Mouse (Mus musculus) frontal cortex, adult (tissue): ENCODE measurements around the gene Tsnax.

ENCODE experiments used
- ATAC-seq: cut with Nextera tagmentation; 2 replicates; pipeline ENCODE4 v1.9.2; 2017; ENCODE audit warnings: mild to moderate bottlenecking, moderate library complexity, mixed read lengths; ENCODE audit not compliant: low TSS enrichment

Tsnax gene

DNA sequence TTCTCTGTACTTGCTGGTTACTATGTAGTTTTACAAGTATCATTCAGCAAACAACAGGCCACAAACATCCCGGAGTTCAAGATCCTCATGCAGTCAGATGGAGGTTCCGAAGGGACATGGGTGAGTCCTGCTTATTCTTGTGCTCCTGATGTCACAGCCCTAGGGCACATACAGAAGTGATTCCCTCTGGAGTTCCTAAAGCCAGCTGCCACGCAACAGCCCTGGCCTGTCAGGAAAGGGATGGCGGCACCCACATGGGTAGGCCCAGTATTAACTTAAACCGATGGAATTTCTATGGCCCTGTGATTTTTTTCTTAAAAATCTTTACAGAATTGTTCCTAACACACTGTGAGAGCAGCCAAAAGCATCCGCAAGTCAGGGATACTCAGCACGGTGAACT is 30.6 kb downstream of the Tsnax start:
- no peak for ATAC-seq

GRCm38 (mm10) chr8:125043935-125044334 is 31.1 kb downstream of the Tsnax start:
- no peak for ATAC-seq

- ATAC-seq: no peak
Observed at GRCm38 (mm10) chr8:125045760-125046159, 33.0 kb downstream of the Tsnax start.

DNA sequence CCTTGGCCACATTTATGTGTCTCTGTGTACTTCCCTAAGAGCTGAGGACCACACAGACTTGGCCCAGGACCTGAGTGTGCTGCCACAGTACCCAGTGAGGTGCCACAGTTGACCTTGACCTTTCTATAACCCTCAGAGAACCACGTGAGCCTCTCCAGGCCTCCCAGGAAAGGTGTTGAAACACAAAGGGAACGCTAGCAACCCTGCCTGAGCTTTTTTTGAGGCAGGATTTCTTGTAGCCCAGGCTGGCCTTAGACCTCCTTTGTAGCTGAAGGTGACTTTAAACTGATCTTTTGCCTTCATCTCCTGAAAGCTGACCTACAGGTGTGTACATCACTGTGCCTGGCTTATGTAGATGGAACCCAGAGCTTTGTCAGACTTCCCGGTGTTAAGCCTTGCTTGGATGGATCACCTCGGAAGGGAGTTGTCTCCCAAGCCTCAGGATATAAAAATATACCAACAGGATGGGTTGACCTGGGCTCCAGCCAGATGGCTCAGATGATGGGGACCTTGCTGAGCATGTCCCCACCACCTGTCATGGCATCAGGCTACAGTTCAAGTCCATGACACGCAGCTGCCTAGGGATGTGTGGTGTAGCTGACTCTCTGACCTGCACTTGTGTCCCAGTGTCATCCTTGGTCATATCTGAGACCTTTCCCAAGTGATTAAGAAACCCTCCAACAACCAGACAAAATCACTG is 36.4 kb downstream of the Tsnax start:
- ATAC-seq: no peak

DNA sequence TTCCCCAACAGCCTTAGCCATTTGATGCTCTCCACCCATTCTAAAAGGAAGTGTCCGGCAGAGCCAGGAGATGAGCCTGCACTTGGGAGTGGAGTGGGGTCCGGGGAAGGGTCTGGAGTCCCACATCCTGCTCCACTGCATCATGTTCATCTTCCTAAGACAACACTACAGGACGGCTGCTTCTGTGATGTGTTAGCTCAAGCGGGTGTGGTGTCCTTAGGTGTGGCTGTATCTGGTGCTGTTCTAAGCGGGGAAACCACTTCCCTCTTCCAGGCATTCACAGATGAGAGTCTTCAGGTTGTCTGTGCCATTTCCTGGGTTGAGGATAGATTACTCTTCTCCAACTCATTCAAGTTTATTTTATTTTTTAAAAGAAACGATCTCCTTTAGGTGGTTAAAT is 37.0 kb downstream of the Tsnax start:
- ATAC-seq: no peak

DNA sequence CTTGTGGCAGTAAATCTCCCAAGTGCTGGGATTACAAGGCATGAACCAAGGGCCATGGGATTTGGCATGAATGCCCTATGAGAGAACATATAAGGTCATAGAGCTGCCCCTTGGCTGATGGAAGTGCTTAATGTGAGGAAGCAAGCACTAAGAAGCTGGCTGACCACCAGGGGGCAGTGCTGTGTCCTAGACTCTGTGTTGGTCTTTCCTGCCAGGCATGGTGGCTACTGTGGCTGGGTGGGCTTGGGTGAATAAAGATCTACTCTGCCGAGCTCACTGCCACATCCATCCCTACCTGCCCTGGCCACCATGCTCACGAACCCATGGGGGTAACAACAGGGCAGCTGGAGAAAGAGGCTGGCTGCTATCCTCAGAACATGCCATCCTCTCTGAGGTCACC is 39.2 kb downstream of the Tsnax start:
- peak; percentile 43; the same call in 1 of the 2 replicates for ATAC-seq

- ATAC-seq: peak; percentile 42; the same call in 1 of the 2 replicates
Observed at GRCm38 (mm10) chr8:125053505-125054435, 41.0 kb downstream of the Tsnax start, which contains the start of gene Disc1. Gene Disc1, plus strand, starts transcription at chr8:125054195.

- peak; percentile 66 for ATAC-seq
Observed at GRCm38 (mm10) chr8:125054436-125054810, 41.6 kb downstream of the Tsnax start.

DNA sequence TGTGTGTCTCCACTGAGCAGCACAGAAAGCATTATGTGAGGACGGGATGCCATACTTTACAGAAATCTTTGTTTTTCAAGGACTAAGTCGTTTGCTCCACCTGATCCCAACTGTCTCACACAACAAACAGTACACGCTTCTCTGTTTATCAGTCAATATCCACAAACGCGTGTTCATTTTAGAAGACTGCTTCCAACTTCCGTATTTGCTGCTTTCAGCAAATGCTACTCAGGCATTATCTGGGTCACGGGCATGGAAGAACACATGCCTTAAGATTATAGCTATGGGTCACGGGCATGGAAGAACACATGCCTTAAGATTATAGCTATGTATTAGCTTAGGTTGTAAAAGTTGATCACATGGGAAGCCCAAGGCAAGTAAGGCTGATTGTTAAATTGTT is 48.1 kb downstream of the Tsnax start:
- ATAC-seq: no peak

- no peak for ATAC-seq
Observed at GRCm38 (mm10) chr8:125065596-125065995, 52.8 kb downstream of the Tsnax start.

- ATAC-seq: peak; percentile 78
Observed at GRCm38 (mm10) chr8:125066913-125067595, 54.3 kb downstream of the Tsnax start.

DNA sequence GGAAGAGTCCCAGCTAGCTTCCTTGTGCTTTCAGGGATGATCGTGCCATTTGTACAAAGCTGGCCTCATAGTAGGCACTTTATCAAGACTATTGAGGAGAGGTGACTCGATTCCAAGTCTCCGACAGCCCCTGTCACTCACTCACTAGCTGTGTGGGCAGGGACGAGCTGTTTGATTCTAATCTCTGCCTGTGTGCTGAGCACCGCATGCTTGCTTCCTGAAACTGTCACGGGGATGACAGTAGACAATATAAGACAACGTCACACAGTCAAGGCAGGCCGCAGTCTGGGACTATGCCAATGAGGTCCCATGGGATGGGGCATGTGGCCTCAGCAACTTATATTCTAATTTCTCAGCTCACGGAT is 54.8 kb downstream of the Tsnax start:
- no peak for ATAC-seq

- ATAC-seq: no peak
Observed at GRCm38 (mm10) chr8:125068146-125068905, 55.5 kb downstream of the Tsnax start.

DNA sequence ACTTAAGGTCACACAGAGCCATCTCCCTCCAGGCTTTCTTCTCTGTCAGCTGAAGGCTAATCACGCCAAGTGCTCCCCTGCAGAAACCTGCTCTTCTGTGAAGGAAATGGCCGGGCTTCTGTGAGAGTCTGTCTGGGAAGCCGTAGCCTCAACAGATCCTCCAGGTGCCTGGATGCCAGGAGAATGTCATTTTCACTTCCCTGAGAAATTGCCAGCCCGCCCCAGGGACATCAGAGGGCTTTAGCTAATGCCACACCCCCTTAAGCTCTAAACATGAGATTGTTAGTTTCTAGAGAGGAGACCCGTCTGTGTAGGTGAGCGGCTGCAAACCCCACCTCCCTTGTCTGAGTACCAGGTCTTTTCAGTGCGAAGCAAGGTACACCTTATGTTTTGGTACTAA is 56.5 kb downstream of the Tsnax start:
- no peak for ATAC-seq

DNA sequence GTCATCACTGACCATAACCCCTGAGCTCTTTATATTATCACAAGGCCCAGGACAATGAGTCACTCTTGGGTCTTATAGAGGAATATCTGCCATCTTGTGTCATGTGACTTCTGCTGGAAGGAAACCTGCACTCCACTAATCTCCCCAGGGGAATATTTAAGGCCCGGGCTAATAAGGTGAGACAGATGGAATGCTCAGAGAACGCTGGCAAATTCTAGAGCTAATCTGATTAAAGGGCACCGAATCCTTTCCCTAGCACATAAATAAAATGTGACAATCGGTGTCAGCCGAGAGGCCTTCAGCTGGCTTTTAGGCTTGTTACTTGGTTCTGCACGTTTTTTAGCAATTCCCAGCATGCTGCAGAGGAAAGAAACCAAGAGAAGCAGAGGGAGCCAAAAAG is 56.9 kb downstream of the Tsnax start:
- ATAC-seq: no peak

DNA sequence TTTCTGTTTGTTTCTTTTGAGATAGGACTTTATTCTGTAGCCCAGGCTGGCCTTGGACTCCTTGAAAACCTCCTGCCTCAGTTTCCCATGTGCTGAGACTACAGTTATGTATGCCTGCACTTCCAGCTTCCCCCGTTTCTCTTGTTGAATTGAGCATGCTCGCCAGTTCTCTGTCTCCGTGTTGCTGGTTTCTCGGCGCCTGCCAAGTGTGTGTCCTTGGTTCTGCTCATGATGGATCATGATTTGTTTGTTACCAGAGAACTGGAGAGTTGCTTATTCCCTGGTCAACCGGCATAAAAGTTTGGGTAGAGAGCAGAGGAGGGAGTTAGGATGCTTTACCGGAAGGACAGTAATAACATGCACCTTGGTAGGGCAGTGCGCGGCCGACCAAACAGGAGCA is 61.3 kb downstream of the Tsnax start:
- no peak for ATAC-seq

DNA sequence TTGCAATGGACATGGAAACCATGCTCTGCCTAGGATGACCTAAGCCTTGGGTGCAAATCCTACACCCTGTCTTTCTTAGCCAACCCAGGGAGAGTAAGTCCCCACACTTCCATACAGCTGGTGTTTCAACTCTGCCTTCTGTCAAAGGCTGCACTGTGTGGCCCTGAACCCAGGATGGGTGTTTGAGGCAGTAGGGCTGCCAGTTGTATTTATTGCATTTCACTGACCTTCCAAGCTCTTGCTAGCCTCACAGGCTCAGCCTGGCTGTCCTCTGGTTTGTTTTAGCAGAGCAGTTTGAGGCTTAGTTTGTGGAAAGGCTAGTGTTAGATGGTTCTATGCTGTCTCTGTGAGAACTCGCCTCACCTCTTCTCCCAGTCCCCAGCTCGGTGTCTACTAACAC is 61.8 kb downstream of the Tsnax start:
- ATAC-seq: no peak

- no peak for ATAC-seq
Observed at GRCm38 (mm10) chr8:125075389-125075788, 62.6 kb downstream of the Tsnax start.

DNA sequence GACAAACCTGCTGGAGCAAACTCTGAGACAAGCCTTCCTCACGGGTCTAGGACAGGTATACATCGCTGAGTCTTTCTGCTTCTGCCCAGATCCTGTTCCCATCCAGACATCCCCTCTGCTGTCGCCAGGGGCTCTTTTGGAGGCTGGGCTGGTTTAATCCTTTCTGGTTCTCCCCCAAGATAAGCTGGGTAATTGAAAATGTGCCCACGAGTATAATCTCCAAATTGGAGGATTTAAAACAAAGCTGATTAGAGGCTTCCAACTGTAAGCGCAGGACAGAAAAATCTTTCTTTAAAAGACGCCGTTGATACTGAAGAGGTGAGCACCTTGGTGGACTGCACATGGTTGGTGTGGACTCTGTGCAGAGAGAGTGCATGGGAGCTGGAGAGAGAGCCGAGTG is 64.5 kb downstream of the Tsnax start:
- no peak for ATAC-seq

GRCm38 (mm10) chr8:125078771-125079384 is 66.1 kb downstream of the Tsnax start:
- peak; percentile 86 for ATAC-seq
